Mouse (Mus musculus) liver, adult 2 months (tissue): ENCODE data around the gene Cdh12.

Source experiments
- CTCF ChIP-seq: fragments of 200-500 bp; IDR thresholded peaks from 2 replicates; pipeline ENCODE4 v1.5.1; 2011; ENCODE audit warnings: low read depth, low read length, control low read depth
- POLR2A ChIP-seq: fragments of 200-500 bp; IDR thresholded peaks from 2 replicates; pipeline ENCODE4 v1.6.1; 2011; ENCODE audit warnings: low read length, control low read depth; ENCODE audit not compliant: insufficient read depth; ENCODE audit errors: extremely low read depth

DNA sequence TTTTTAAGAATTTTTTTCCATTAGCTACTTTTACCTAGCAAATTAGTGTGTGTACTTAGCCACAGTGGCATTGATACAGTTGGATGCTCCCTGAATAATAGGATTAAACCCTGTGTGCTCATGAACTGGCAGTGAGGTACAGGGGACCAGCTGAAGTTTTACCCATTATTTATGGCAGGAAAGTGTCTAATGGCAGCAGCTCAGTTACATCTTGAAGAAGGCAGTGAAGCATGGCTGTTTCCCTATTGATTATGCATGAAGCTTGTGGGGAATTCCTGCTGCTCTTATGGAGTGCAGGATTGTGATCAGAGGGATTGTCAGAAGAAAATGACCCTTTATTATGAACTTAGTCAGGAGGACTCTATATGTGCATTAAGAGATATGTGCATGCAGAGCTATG lies 988.9 kb downstream of the Cdh12 start:
- TF ChIP-seq POLR2A (no peak), CTCF (no peak)
